Mouse (Mus musculus): ENCODE measurements around the gene Gm8994.

Gene Gm8994

DNA sequence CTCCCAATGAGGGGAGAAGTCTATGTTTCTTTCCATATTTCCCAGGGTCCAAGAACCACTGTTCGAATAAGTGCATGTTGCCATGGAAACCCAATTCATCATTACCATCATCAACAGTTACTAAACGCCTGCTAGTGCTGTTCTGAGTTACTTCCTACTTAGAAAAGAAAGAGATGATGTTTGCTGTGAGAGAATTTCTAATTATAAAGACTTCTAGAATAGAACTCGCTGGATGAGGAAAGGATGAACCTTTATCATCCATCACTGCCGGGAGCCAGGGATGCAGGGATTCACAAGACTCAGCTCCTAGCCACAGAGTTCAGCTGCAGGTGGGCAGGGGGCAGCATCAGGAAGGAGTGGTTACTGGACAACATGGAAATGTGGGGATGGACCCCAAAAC, 36.7 kb downstream of the Gm8994 start:
- no peak for DNase-seq

DNA sequence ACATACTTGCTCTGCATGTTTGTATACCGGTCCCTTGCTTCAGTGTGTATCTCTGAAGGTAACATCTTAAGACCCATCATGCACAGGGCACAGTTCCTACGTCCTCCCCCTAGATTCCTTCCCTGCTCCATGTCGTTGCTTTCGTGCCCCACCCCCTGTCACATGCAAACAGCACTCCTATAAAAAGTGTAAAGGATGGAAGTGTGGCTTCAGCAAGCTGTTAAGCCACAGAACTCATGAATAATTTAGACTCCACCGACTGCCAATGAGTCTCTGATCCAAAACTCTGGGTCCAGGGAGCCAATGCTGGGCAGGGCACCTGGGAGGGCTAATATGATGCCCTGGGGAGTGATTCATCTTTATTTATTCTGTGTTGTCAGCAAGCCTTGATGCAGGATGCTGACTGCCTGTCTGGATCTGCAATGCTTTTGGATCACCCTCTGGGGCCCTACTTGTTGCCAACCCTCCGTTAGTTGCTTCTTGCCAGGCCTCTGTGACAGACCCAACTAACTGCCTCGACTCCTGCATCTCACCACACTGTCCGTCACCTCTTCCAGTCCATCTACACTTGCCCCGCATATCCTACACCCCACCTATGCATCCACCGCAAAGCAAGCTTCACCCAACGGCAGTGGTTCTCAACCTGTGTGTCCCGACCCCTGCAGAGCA, 37.2 kb downstream of the Gm8994 start:
- no peak for DNase-seq

DNA sequence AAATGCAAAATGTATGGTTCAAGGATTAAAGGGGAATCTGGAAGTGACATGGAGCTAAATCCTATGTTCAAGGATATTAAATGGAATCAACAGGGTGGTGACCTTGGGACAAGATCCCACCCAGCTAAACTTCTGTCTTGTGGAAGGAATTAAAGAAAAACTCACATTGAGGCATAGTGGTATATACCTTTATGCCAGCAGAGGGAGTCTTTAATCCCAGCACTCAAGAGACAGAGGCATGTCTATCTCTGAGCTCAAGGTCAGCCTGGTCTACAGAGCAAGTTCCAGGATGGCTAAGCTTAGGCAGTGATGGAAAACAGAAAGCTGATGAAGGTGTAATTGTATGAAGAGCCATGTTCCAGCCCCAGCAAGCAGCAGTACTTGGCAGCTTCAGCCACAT, 48.8 kb downstream of the Gm8994 start:
- no peak for DNase-seq
